Mouse (Mus musculus) forelimb bud, embryonic 11.5 days (tissue): Measurements from ENCODE around the gene Zfyve1.

Source experiments
- DNase-seq: peaks from one replicate; pipeline ENCODE4 v3.0.0-alpha.2; 2012; ENCODE audit warnings: low read depth, low spot score

The Zfyve1 gene

GRCm38 (mm10) chr12:83580283-83580682, 16.7 kb downstream of the Zfyve1 start:
- DNase-seq: no peak

DNA sequence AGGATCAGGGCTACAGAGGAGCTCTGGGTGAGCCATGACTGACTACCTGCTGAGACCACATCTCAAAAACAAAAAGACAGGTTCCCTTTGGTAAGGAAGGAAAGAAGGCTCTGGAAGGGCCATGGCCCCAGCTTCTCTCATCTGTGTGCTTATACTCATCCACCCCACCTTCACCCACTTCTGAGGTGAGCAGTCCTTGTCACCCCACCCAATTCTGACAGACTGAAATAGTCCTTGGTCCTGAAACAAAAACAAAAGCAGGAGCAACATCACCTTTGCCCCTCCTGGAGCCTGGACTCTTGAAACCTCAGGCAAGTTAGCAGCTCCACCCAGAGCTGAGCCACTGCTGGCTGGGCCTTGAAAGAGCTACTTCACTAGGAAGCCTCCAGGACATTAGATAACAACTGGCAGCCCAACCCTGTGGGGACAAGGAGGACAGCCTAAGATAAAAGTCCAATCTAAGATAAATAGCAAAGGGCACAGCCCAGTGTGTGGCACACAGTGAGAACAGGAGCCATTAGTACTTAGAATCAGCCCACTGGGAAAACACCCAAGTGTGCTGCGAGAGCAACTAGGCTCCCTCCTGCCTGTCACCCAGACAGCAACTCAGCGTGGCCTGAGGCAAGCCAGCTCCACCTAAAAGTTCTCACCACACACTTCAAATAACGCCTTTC, 18.0 kb downstream of the Zfyve1 start:
- no peak for DNase-seq

GRCm38 (mm10) chr12:83578356-83578755, 18.7 kb downstream of the Zfyve1 start:
- no peak for DNase-seq

DNA sequence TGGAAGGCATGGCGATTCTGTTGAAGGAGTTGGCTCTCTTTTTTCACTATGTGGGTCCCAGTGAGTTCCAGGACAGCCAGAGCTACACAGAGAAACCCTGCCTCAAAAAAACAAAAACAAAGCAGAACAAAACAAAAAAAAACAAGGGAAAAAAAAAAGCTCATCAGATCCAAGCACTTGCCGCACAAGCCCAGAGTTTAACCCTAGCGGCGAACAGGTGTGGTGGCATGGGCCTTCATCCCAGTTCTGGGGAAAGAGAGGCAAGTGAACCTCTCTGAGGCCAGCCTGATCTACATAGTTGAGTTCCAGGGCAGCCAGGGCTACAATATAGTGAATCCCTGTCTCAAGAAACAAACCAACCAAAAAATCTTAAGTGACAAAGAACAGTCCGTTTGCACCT, 19.6 kb downstream of the Zfyve1 start:
- no peak for DNase-seq

GRCm38 (mm10) chr12:83572717-83573116, 24.3 kb downstream of the Zfyve1 start:
- no peak for DNase-seq

DNA sequence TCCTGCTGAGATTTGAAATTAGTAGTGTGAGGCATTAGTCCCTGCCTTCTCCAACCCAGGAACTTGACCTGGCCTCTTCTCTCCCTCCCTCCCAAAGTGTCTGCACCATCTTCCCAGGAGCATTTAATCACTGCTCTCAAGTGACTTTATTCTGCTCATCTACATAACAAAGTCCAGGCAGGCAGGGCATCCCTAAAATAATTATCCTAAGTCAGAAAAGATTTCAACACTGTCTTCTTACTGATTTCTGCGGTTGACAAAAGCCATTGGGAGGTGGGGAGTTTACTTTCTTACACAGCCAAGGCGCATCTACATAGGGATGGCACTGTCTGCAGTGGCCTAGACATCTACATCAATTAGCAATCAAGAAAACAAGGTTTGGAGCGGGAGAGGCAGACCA, 27.2 kb downstream of the Zfyve1 start:
- DNase-seq: no peak

- no peak for DNase-seq
Observed at GRCm38 (mm10) chr12:83562589-83562988, 34.4 kb downstream of the Zfyve1 start.

DNA sequence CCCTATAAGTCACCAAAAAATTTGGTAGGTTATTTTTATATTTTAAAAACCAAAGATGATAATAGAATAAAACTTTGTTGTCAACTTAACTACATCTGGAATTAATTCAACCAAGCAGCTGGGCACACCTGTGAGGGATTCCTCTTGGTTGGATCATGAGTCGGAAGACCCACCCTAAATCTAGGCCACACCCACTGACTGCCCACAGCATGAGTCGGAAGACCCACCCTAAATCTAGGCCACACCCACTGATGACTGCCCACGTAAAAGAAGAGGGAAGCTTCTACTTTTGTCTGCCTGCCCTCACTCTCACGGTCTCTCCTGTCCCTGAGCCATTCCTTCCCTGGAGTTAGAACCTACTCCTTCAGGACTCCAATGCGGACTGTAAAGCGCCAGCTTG, 36.8 kb downstream of the Zfyve1 start:
- no peak for DNase-seq

DNA sequence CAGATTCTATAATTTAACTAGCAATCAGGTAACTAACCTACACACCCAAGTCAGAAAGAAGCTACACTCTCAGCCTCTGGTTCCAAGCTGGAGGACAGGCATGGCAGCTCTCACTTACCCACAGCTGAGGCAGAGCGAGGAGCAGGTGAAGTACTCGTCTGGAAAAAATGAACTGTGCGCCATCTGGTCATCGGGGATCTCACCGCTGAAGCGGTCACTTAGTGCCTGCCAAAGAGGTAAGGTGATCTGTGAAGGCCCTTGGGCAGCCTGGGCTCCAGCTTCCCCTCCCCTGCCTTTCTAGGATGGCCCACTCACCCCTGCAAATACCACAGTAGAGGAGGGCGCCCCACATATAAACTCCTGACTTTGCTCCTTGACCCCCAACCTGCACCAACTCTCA, 38.5 kb downstream of the Zfyve1 start:
- DNase-seq: no peak

GRCm38 (mm10) chr12:83555605-83556004, 41.4 kb downstream of the Zfyve1 start:
- no peak for DNase-seq

DNA sequence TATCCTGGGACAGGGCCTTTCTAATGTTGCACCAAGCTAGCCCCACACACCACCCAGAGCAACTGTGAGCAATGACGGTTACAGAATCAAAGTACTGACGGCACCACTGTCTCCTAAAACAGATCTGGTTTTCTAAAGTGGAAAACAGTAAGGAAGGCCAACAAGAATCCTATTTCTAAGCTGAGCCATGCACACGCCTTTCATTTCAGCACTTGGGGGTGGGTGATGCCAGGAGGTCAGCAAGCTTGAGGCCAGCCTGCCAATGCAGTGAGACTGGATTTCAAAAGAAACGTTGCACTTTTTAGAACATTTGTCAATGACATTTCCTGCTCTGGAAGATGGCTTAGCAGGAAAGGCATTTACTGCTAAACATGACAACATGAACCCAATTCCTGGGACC, 43.2 kb downstream of the Zfyve1 start:
- no peak for DNase-seq

DNA sequence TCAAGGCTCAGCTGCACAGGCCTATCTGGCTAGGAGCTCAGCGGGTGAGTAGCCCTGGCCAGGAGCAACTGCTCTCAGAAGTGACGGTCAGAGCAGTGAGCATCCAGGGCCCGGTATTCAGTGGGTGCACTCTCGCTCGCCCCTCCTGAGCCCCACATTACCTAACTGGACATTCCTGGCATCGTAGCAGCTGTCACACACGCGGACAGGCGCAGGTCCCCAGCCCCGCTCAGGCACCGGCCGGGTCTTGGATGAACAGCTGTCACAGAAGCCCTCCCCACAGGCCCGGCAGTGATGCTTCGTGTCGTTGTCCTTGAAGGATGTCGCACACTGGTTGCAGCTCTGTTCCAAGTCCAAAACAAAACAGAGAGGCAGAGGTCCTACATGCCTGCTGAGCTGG, 45.7 kb downstream of the Zfyve1 start:
- no peak for DNase-seq

- DNase-seq: no peak
Observed at GRCm38 (mm10) chr12:83544791-83545190, 52.2 kb downstream of the Zfyve1 start.

DNA sequence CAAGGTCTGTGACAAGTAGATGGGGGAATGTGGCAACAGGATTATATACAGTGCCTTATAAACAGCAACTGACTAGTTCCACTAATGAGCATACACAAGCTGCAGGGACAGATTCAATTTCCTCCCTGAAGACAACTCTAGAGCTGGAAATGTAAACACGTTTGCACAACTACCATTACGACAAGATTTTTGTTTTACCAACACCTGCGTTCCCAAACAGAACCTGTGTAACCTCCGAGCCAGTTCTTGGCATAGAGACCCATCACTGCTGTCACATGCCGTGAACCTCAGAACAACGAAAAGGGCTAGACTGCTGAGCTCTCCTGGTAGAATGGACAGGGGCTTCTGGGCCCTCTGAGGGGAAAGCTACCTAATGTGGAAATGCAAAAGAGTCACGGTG, 53.0 kb downstream of the Zfyve1 start:
- no peak for DNase-seq

DNA sequence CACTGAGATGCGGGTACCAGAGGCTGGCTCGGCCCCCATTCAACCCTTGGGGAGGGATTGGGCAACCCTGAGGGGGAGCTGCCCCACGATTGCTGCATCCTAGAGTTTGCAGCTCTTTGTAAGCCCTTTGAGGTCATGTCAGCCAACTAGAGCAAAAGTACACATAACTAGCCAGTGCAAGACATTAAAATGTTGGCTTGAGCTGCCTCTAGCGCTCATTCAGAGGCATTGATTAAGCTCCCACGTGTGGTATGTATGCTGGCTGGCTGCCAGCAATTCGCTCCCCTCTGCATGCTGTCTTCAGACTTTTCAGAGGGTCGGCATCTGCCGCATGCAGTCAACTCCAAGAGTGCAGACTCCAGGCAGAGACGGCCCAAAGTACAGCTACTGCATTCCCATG, 61.0 kb downstream of the Zfyve1 start:
- DNase-seq: no peak

DNA sequence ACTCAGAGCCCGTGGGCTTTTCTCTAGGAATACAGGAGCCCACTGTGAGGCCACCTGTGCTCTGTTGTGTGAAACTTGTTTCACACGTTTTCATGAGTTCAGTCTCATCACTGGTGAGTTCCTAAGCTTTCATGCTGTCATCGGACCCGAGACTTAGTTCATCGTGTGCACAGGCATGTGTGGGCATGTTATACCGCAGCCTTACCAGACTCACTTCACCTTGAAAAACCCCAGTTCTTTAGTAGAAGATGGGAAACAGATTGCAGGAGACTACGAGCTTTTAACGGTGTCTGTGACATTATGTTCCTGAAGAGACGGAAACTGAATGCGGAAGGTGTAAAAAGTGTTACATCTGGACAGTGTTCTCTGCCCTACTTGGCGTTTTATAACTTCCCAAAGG, 61.6 kb downstream of the Zfyve1 start:
- DNase-seq: no peak

GRCm38 (mm10) chr12:83534190-83534589, 62.8 kb downstream of the Zfyve1 start:
- DNase-seq: no peak

GRCm38 (mm10) chr12:83532966-83533365, 64.1 kb downstream of the Zfyve1 start:
- DNase-seq: no peak

- DNase-seq: no peak
Observed at GRCm38 (mm10) chr12:83531992-83532391, 65.0 kb downstream of the Zfyve1 start.

DNA sequence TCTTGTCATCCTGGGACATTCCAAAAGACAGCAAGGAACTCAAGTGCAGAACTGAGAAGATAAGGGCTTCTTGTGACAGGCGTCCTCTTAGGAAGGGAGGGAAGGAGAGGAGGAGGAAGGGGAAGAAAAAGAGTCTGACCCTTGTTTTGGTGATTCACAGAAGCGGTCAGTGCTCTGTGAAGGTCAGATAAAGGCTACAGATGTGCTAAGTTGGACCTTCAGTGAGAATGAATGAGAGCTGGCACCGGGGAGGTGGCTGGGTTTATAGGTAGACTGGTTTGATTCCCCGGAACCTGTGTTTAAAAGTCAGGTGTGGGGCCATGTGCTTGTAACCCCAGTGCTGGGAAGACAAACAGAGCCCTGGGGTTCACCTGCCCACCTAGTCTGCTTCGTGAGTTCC, 68.4 kb downstream of the Zfyve1 start:
- DNase-seq: no peak

- DNase-seq: no peak
Observed at GRCm38 (mm10) chr12:83527816-83528215, 69.2 kb downstream of the Zfyve1 start.

DNA sequence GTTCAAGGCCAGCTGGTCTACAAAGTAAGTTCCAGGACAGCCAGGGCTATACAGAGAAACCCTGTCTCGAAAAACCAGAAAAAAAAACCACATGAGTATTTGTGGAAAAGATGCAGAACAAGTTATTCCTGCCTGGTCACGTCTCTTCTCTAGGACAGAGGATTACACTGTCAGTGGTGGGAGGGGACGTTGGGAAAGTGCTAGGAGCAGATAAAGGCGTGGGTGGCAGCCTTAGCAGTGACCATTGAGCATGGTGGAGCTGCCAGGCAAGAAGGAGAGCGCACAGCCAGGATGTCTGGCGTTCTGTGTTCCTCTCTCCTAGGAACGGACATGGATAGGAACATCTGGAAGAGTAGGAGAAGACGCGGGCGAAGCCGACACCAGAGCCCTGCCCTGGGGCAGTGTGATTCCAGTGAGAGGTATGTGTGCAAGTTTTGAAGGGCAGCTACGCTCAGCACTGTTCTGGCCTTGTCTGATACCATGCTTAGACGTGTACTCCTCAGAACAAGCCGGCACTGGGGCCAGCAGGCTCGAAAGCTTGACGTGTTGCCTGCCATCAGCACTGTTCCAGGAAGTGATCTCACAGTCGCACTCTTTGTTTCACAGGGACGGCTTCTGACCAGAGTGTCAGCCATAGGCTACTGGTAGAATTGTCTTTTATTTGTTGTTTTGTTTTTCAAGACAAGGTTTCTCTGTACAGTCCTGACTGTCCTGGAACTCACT, 71.0 kb downstream of the Zfyve1 start:
- DNase-seq: no peak

GRCm38 (mm10) chr12:83524329-83524728, 72.7 kb downstream of the Zfyve1 start:
- DNase-seq: no peak

DNA sequence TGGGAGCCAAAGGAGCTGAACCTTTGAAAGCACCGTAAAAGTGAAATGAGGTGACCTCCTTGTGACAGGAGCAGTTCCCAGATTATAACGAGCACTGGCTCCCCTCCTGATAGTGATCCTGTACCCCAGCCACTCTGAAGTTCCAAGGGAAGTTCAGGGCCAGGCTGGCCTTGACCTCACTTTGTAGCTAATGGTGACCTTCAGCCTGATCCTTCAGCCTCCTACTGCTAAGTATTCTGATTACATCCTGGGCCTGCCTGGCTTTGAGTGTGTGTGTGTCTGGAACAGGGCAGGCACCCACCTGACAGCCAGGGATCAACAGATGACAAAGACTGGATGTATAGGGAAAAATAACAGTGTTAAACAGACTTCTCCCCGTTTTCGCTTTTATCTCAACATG, 73.1 kb downstream of the Zfyve1 start:
- DNase-seq: no peak
